Mouse (Mus musculus) limb, embryonic 13.5 days (tissue): Measurements from ENCODE around the gene Cog4. TPM values are rescaled to one million over a fixed set of nuclear protein-coding genes. Genes with fewer than 3 reads are reported as not detected.

Experiments
- ATAC-seq: fragments of 200-750 bp; cut with Nextera tagmentation; 2 replicates; pipeline ENCODE4 v1.8.0; 2017; ENCODE audit warnings: low read depth, moderate number of reproducible peaks, moderate TSS enrichment; ENCODE audit not compliant: low FRiP score
- H3K27ac ChIP-seq: fragments of 300-500 bp; sonication (generic); 2 replicates; pipeline ENCODE4 v1.5.1; 2015; ENCODE audit warnings: inconsistent platforms, mild to moderate bottlenecking, moderate library complexity
- H3K27me3 ChIP-seq: fragments of 300-500 bp; sonication (generic); 2 replicates; pipeline ENCODE4 v1.6.1; 2015; ENCODE audit warnings: mild to moderate bottlenecking, inconsistent platforms
- H3K36me3 ChIP-seq: fragments of 300-500 bp; sonication (generic); 2 replicates; pipeline ENCODE4 v1.6.1; 2015; ENCODE audit warnings: inconsistent platforms, mild to moderate bottlenecking, moderate library complexity
- H3K4me1 ChIP-seq: fragments of 300-500 bp; sonication (generic); 2 replicates; pipeline ENCODE4 v1.6.1; 2015; ENCODE audit warnings: inconsistent platforms
- H3K4me2 ChIP-seq: fragments of 300-500 bp; sonication (generic); replicated peaks from 2 replicates; pipeline ENCODE4 v1.6.1; 2015; ENCODE audit warnings: inconsistent platforms, mild to moderate bottlenecking, moderate library complexity
- H3K4me3 ChIP-seq: fragments of 300-500 bp; sonication (generic); 2 replicates; pipeline ENCODE4 v1.5.1; 2015; ENCODE audit warnings: moderate library complexity, mild to moderate bottlenecking, inconsistent platforms
- H3K9ac ChIP-seq: fragments of 300-500 bp; sonication (generic); 2 replicates; pipeline ENCODE4 v1.6.1; 2015; ENCODE audit warnings: mild to moderate bottlenecking, inconsistent platforms
- H3K9me3 ChIP-seq: fragments of 300-500 bp; sonication (generic); 2 replicates; pipeline ENCODE4 v1.6.1; 2016; ENCODE audit warnings: inconsistent platforms
- WGBS: fragments of 180-500 bp; shearing (Covaris S2); methylation state at CpG from one replicate; pipeline ENCODE4 v1.1.7; 2015; 5-methylcytosine and 5-hydroxymethylcytosine counted together
- polyA plus RNA-seq: library from polyadenylated mRNA; unstranded; fragments of >200 nt; fragmentation: Nextera tagmentation; extraction: Ambion mirVana; gene quantifications from 2 replicates; pipeline ENCODE4 v1.2.1, GENCODE M21; 2015

Cog4 gene
- polyA plus RNA-seq, 1 experiment from 2014 or later: 86.4 TPM

- 82% methylated on average over 4 of the region's 4 CpGs for WGBS
- no peaks in the 10 kb centered on the region for H3K27me3 ChIP-seq
- H3K27ac ChIP-seq: no peak overlapping the region
- no peaks in the 10 kb centered on the region for H3K4me1 ChIP-seq
- no peak overlapping the region for H3K9ac ChIP-seq
- no peak for ATAC-seq
- H3K4me3 ChIP-seq: no peak overlapping the region
- no peaks in the 10 kb centered on the region for H3K9me3 ChIP-seq
- H3K4me2 ChIP-seq: no peak overlapping the region
- H3K36me3 ChIP-seq: peaks cover 99% of the 10 kb centered on the region
These were observed 31.5 kb downstream of the Cog4 start for GRCm38 (mm10) chr8:110877862-110878261.

- H3K36me3 ChIP-seq: peaks cover 95% of the 10 kb centered on the region
- no peak overlapping the region for H3K4me3 ChIP-seq
- H3K9ac ChIP-seq: no peak overlapping the region
- no peaks in the 10 kb centered on the region for H3K9me3 ChIP-seq
- no peak for ATAC-seq
- no peak overlapping the region for H3K27ac ChIP-seq
- no peak overlapping the region for H3K4me2 ChIP-seq
- no peaks in the 10 kb centered on the region for H3K4me1 ChIP-seq
- H3K27me3 ChIP-seq: no peaks in the 10 kb centered on the region
- WGBS: 92% methylated on average over 10 of the region's 10 CpGs
These were observed 35.4 kb downstream of the Cog4 start for GRCm38 (mm10) chr8:110881741-110882310.

- WGBS: 96% methylated on average over 18 of the region's 18 CpGs
- H3K27ac ChIP-seq: no peak overlapping the region
- no peak overlapping the region for H3K4me2 ChIP-seq
- no peak overlapping the region for H3K9ac ChIP-seq
- H3K4me3 ChIP-seq: no peak overlapping the region
- no peaks in the 10 kb centered on the region for H3K9me3 ChIP-seq
- peaks cover 95% of the 10 kb centered on the region for H3K36me3 ChIP-seq
- H3K4me1 ChIP-seq: no peaks in the 10 kb centered on the region
- H3K27me3 ChIP-seq: no peaks in the 10 kb centered on the region
- no peak for ATAC-seq
These were observed 37.4 kb downstream of the Cog4 start for GRCm38 (mm10) chr8:110883824-110884223.

- H3K27ac ChIP-seq: no peak overlapping the region
- H3K36me3 ChIP-seq: peaks cover 94% of the 10 kb centered on the region
- no peaks in the 10 kb centered on the region for H3K9me3 ChIP-seq
- H3K4me1 ChIP-seq: no peaks in the 10 kb centered on the region
- H3K4me3 ChIP-seq: no peak overlapping the region
- no peak overlapping the region for H3K4me2 ChIP-seq
- no peak for ATAC-seq
- H3K27me3 ChIP-seq: no peaks in the 10 kb centered on the region
- WGBS: 90% methylated on average over 3 of the region's 3 CpGs
- no peak overlapping the region for H3K9ac ChIP-seq
These were observed 40.2 kb downstream of the Cog4 start for GRCm38 (mm10) chr8:110886634-110887033.

- Histone ChIP-seq H3K4me2 (no peak overlapping the region), H3K27ac (no peak overlapping the region), H3K36me3 (peaks cover 92% of the 10 kb centered on the region), H3K4me1 (no peaks in the 10 kb centered on the region), H3K27me3 (no peaks in the 10 kb centered on the region), H3K4me3 (no peak overlapping the region), H3K9ac (no peak overlapping the region), H3K9me3 (no peaks in the 10 kb centered on the region)
- no peak for ATAC-seq
- WGBS: 89% methylated on average over 10 of the region's 10 CpGs
These were observed 41.2 kb downstream of the Cog4 start for GRCm38 (mm10) chr8:110887551-110887950.

GRCm38 (mm10) chr8:110888441-110888840 lies 42.0 kb downstream of the Cog4 start:
- no peak overlapping the region for H3K4me3 ChIP-seq
- H3K36me3 ChIP-seq: peaks cover 91% of the 10 kb centered on the region
- no peak for ATAC-seq
- no peak overlapping the region for H3K9ac ChIP-seq
- H3K4me2 ChIP-seq: no peak overlapping the region
- H3K27me3 ChIP-seq: no peaks in the 10 kb centered on the region
- H3K27ac ChIP-seq: no peak overlapping the region
- H3K4me1 ChIP-seq: no peaks in the 10 kb centered on the region
- H3K9me3 ChIP-seq: no peaks in the 10 kb centered on the region
- 92% methylated on average over 8 of the region's 8 CpGs for WGBS

- Histone ChIP-seq H3K4me2 (no peak overlapping the region), H3K36me3 (peaks cover 91% of the 10 kb centered on the region)
- 89% methylated on average over 16 of the region's 16 CpGs for WGBS
These were observed 42.5 kb downstream of the Cog4 start for GRCm38 (mm10) chr8:110888860-110889259.

GRCm38 (mm10) chr8:110889904-110890470 lies 43.6 kb downstream of the Cog4 start:
- Histone ChIP-seq H3K27me3 (no peaks in the 10 kb centered on the region), H3K36me3 (peaks cover 90% of the 10 kb centered on the region), H3K4me2 (no peak overlapping the region), H3K4me1 (no peaks in the 10 kb centered on the region), H3K9me3 (no peaks in the 10 kb centered on the region), H3K9ac (no peak overlapping the region), H3K4me3 (no peak overlapping the region), H3K27ac (no peak overlapping the region)
- 76% methylated on average over 12 of the region's 12 CpGs for WGBS
- ATAC-seq: peak; percentile 61; the same call in 1 of the 2 replicates

More at GRCm38 (mm10) chr8:110888860-110889259, 42.5 kb downstream of the Cog4 start:
- Histone ChIP-seq H3K27me3 (no peaks in the 10 kb centered on the region), H3K27ac (no peak overlapping the region; the same call in 1 of the 2 replicates), H3K4me3 (no peak overlapping the region), H3K9me3 (no peaks in the 10 kb centered on the region), H3K9ac (no peak overlapping the region), H3K4me1 (no peaks in the 10 kb centered on the region)
- ATAC-seq: no peak

- no peaks in the 10 kb centered on the region for H3K4me1 ChIP-seq
- ATAC-seq: no peak
- no peak overlapping the region for H3K27ac ChIP-seq
- H3K4me3 ChIP-seq: no peak overlapping the region
- H3K4me2 ChIP-seq: no peak overlapping the region
- 92% methylated on average over 7 of the region's 7 CpGs for WGBS
- no peak overlapping the region for H3K9ac ChIP-seq
- H3K36me3 ChIP-seq: peaks cover 74% of the 10 kb centered on the region
- no peaks in the 10 kb centered on the region for H3K9me3 ChIP-seq
- H3K27me3 ChIP-seq: no peaks in the 10 kb centered on the region
These were observed 45.6 kb downstream of the Cog4 start for GRCm38 (mm10) chr8:110892040-110892439.

GRCm38 (mm10) chr8:110892913-110893312 lies 46.5 kb downstream of the Cog4 start:
- Histone ChIP-seq H3K9ac (no peak overlapping the region), H3K27ac (no peak overlapping the region), H3K9me3 (no peaks in the 10 kb centered on the region), H3K4me2 (no peak overlapping the region), H3K4me3 (no peak overlapping the region), H3K27me3 (no peaks in the 10 kb centered on the region), H3K36me3 (peaks cover 70% of the 10 kb centered on the region), H3K4me1 (no peaks in the 10 kb centered on the region)
- WGBS: 88% methylated on average over 2 of the region's 2 CpGs
- no peak for ATAC-seq

- no peaks in the 10 kb centered on the region for H3K9me3 ChIP-seq
These were observed 48.5 kb downstream of the Cog4 start for GRCm38 (mm10) chr8:110894851-110895250.

GRCm38 (mm10) chr8:110895254-110895653 lies 48.9 kb downstream of the Cog4 start:
- H3K4me1 ChIP-seq: no peaks in the 10 kb centered on the region
- H3K36me3 ChIP-seq: peaks cover 63% of the 10 kb centered on the region
- H3K9ac ChIP-seq: no peak overlapping the region
- 84% methylated on average over 9 of the region's 9 CpGs for WGBS
- no peaks in the 10 kb centered on the region for H3K27me3 ChIP-seq
- no peak overlapping the region for H3K4me3 ChIP-seq
- H3K27ac ChIP-seq: no peak overlapping the region
- no peak overlapping the region for H3K4me2 ChIP-seq
- no peaks in the 10 kb centered on the region for H3K9me3 ChIP-seq
- ATAC-seq: no peak

More at GRCm38 (mm10) chr8:110894851-110895250, 48.5 kb downstream of the Cog4 start:
- Histone ChIP-seq H3K4me2 (no peak overlapping the region), H3K27me3 (no peaks in the 10 kb centered on the region), H3K27ac (no peak overlapping the region), H3K4me3 (no peak overlapping the region), H3K36me3 (peaks cover 67% of the 10 kb centered on the region), H3K9ac (no peak overlapping the region), H3K4me1 (no peaks in the 10 kb centered on the region)
- ATAC-seq: no peak
- 78% methylated on average over 10 of the region's 10 CpGs for WGBS

GRCm38 (mm10) chr8:110895812-110896211 lies 49.4 kb downstream of the Cog4 start:
- no peak overlapping the region for H3K9ac ChIP-seq
- ATAC-seq: no peak
- 91% methylated on average over 13 of the region's 13 CpGs for WGBS
- no peak overlapping the region for H3K4me2 ChIP-seq
- H3K9me3 ChIP-seq: no peaks in the 10 kb centered on the region
- H3K4me3 ChIP-seq: no peak overlapping the region
- H3K27me3 ChIP-seq: no peaks in the 10 kb centered on the region
- no peaks in the 10 kb centered on the region for H3K4me1 ChIP-seq
- no peak overlapping the region for H3K27ac ChIP-seq
- H3K36me3 ChIP-seq: peaks cover 57% of the 10 kb centered on the region
